Mouse (Mus musculus) CH12F3 (cell line): ENCODE results near the gene Ap5b1.

Experiments
- in situ Hi-C: fragments of 300-500 bp; cut with MboI; formaldehyde crosslinking; loops from 2 replicates; pipeline ENCODE4 v1.14.3; 2020; ENCODE audit warnings: low sequenced_read_pairs

The Ap5b1 gene

GRCm38 (mm10) chr19:5562776-5563175, 5.0 kb upstream of the Ap5b1 start:
- in situ Hi-C loops: loop anchor here (5.0 kb wide), 1 partner anchor 35 kb away; no protein-coding TSS in a partner anchor

GRCm38 (mm10) chr19:5566316-5566715, 1.5 kb upstream of the Ap5b1 start:
- in situ Hi-C loops: no loop called here

DNA sequence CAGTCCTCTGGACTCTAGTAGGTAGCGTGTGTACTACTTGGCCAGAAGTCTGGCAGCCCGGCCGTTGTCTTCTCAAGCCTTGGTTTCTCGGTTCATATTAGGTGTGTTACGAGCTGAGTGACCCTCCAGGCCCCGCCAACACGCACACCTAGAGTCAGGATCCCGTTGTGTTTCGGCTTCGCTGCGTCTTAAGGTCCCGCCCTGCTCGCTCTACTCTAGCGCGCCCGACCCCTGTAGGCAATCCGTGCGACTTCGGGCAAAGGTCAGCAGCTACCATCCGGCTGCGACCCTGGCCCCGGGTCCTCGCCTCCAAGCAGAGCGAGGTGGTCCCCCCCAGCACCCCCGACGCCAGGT, 668 bp upstream of the Ap5b1 start:
- in situ Hi-C loops: no loop called here

DNA sequence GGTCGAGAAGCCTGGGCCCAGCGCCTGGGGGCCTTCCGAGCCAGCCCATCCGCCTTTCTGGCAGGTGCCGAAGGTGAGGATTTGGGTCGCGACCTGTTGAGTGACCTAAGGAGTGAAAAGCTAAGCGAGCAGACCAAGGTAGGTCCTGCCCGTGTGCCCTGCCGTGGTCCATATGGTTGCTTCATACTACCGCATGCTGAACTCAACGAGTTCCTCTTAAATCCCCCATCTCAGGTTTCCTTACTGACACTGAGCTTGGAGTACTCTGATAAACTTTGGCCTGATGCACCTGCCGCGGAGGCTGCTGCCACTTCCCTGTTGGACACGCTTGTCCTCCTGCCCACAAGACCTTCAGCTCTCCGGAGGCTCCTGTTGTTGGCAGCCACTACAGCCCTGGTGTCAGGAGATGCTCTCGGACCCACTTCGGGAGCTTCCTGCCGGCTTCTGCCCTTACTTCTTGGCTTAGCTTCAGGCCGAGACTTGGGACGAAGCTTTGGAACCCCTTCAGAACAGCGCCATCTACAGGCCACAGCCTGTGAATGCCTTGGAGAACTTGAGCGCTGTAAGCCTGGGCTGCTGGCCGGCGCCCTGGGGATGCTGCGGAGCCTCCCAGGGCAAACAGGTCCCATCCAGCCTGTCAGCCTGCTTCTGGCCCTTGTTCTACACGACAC, 780 bp downstream of the Ap5b1 start:
- in situ Hi-C loops: no loop called here

- in situ Hi-C loops: no loop called here
These were observed 1.7 kb downstream of the Ap5b1 start for GRCm38 (mm10) chr19:5569521-5569920.

- in situ Hi-C loops: no loop called here
These were observed 2.8 kb downstream of the Ap5b1 start for GRCm38 (mm10) chr19:5570353-5571246.

DNA sequence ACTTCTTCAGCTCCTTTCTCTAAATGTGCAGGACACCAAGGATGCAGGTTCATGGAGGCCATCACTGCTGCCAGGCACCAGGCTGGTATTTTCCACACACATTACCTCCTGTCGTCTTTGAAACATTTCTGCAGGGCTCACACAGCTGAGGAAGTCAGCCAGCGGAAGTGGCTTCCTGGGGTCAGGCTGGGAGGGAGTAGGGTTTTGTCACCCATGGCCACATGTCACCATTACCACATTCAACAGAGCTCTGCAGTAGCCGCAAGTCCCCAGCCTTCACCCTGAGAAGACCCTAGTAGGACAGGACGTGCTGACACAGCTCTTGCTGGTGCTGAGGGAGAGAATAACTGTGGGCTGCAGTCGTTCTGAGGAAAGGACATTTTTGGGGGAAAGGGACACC, 4.0 kb downstream of the Ap5b1 start:
- in situ Hi-C loops: no loop called here

GRCm38 (mm10) chr19:5572331-5573125, 4.7 kb downstream of the Ap5b1 start:
- in situ Hi-C loops: no loop called here

- in situ Hi-C loops: no loop called here
These were observed 7.5 kb downstream of the Ap5b1 start for GRCm38 (mm10) chr19:5575336-5575735.

DNA sequence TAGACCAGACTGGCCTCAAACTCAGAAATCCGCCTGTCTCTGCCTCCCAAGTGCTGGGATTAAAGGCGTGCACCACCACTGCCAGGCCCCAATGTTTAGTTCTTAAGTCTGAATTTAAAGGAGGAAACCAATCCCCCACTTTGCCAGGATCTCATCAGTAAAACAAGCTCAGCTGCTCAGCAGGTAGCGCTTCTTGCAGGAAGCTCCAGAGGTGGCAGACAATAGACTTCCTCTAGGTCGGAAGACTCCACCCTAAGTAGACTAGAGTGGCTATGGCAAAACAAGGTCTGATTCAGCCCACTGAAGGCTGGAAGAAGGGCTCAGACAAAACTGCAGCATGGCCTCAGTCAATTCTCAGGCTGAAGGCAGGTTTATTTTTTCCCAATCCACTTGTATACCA, 12.1 kb downstream of the Ap5b1 start:
- in situ Hi-C loops: no loop called here

- in situ Hi-C loops: no loop called here
These were observed 13.0 kb downstream of the Ap5b1 start for GRCm38 (mm10) chr19:5580776-5581175.

DNA sequence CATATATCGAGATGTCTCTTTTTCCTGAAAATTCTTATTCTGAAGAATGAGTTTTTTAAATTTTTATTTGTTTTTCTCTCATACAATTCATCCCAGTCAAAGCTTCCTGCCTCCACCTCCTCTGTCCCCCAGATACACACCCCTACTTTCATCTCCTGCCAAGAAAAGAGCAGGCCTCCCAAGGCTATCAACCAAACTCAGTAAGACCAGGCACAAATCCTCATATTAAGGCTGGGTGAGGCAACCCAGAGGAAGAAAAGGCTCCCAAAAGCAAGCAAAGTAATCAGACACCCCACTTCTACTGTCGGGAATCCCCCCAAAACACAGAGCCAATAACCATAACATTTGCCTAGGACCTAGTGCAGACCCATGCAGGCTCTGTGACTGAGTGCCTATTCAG, 14.2 kb downstream of the Ap5b1 start:
- in situ Hi-C loops: no loop called here

DNA sequence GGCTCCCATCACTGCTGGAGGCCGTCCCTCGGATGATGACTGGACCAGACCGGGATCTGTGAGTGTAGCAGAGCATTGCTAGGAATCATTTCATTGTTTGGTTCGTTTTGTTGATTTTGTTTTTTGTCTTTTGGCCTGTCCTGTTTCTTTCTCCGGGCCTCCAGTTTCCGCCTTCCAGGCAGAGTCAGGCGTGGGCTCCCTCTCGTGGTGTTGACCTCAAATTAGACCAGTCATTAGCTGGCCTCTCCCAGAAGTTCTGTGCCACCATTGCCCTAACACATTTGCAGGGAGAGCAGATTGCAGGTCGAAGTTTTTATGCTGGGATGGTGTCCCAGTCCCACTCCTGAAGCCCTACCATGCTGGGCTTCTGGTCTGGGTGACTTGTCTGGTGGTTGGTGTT, 21.3 kb downstream of the Ap5b1 start:
- in situ Hi-C loops: no loop called here

DNA sequence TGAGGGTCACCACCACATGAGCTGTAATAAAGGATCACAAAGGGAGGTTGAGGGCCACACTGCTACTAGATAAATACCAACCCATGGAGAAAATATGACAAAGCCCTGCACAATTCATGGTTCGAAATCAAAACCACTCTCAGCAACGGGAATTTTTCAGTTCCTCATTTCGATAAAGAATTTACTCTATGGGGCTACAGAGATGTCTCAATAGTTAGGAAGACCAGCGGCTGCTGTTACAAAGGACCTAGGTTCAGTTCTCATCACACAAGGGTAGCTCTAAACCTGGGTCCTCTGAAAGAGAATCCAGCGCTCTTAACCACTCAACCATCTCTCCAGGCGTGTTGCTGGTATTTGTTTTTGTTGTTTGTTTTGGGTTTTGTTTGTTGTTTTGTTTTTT, 24.1 kb downstream of the Ap5b1 start:
- in situ Hi-C loops: no loop called here

GRCm38 (mm10) chr19:5599224-5599623, 31.4 kb downstream of the Ap5b1 start:
- in situ Hi-C loops: no loop called here

- in situ Hi-C loops: no loop called here
These were observed 34.1 kb downstream of the Ap5b1 start, which contains the start of gene Rnaseh2c for GRCm38 (mm10) chr19:5601752-5602541. Gene Rnaseh2c, plus strand, starts transcription at chr19:5601873.

DNA sequence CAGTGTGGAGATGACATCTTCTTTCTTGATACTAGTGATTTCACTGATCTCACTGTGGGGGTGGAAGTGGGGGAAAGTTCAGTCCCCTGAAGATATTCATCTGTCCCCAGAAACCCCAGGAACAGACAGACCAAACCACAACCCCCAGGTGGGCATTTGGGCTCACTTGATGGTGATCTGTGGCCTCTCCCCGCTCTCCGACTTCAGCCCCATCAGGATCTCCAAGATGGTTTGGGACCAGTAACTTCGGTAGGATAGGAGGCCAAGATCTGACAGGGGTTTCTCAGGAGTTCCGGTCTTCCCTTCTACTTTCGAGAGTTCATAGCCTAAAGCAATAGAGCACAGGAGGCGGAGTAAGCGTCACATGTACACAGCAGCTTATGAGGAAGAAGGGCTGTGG, 35.8 kb downstream of the Ap5b1 start:
- in situ Hi-C loops: no loop called here

DNA sequence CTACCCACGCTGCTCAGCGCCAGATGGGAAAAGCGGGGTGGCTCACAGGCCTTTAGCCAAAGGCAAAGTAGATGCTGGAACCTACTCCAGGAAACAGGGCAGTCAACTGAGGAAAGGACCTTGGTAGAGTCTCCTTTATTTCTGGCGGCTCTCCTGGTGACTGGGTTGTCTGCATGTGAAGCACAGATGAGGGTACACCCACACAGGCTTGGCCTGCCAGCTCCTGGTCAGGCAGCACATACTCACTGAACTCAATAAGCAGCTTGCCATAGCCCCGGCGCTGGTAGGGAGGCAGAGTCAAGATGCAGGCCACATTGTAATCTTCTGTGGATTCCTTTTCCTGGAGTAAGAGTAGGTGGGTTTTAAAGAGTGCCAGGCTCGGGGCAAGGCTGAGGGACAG, 37.3 kb downstream of the Ap5b1 start:
- in situ Hi-C loops: no loop called here

GRCm38 (mm10) chr19:5606196-5606595, 38.4 kb downstream of the Ap5b1 start:
- in situ Hi-C loops: no loop called here

DNA sequence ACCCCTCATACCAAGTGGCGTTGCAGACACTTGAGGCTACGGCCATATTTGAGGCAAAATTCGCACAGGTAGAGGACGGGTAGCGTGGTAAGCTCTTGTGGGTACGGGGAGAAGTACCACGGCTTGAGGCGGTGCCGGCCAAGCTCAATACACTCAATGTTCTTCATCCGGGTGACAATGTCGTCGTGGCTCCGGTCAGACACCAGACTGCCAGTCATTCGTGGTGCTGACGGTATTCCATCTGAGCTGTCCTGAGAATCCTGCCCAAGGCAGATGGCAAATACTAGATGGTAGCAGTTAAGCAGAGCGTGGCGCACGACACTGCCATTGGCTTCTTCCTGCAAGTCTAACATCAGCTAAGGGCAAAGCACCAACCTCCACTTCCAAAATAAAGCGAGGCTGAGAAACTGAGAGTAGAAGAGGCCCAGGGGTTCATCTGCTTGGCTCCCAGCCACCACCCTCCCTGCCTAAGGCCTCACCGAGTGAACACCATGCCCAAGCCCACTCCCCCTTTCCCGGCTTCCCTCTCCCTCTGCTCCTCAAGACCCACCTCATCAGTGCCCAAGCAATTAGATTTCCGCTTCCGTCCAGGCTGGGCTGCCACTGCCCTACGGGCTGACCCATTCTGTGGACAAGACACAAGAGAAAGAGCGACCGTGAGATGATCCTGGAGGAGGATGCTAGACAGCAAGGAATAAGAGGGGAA, 40.0 kb downstream of the Ap5b1 start:
- in situ Hi-C loops: no loop called here
